Comparison of ENCODE assay signal across 24 mouse cellular contexts in genomic region chr7:49794304-49794703, GRCm38 (mm10). TPM values are rescaled to one million over a fixed set of nuclear protein-coding genes. Genes with fewer than 3 reads are reported as not detected.
DNase-seq lines count a peak whose midpoint lies in the region; ATAC-seq lines count a peak whose summit lies in the region.
"Had no signal": no experiment of that assay in that cellular context is flagged by ENCODE, and none has a peak within 500 bp of the region (broad histone marks: within the 10 kb centered on the region; RNA-seq: fewer than 3 reads in every experiment).

No protein-coding gene starts in this region.

- no peaks in the 10 kb centered on the region for H3K27me3 ChIP-seq in heart, embryonic 12.5 days (replicated peaks)
- no peaks in the 10 kb centered on the region for H3K27me3 ChIP-seq in midbrain, embryonic 15.5 days (replicated peaks)
- no peaks in the 10 kb centered on the region for H3K27me3 ChIP-seq in limb, embryonic 10.5 days (ENCODE audit: low read depth, poor library complexity, severe bottlenecking)
- H3K27me3 ChIP-seq: CH12.LX; embryonic facial prominence, embryonic 12.5 days; forebrain, embryonic 13.5 days; forebrain, embryonic 15.5 days had no signal

- no peak overlapping the region for H3K4me2 ChIP-seq in heart, embryonic 12.5 days
- H3K4me2 ChIP-seq in midbrain, embryonic 15.5 days = no peak overlapping the region
- H3K4me2 ChIP-seq: embryonic facial prominence, embryonic 12.5 days; forebrain, embryonic 13.5 days; forebrain, embryonic 15.5 days had no signal

- H3K27ac ChIP-seq in heart, embryonic 12.5 days (ENCODE audit: poor library complexity, severe bottlenecking) = no peak overlapping the region
- no peak overlapping the region for H3K27ac ChIP-seq in midbrain, embryonic 15.5 days
- H3K27ac ChIP-seq in limb, embryonic 10.5 days = no peak overlapping the region
- H3K27ac ChIP-seq: embryonic facial prominence, embryonic 10.5 days; embryonic facial prominence, embryonic 12.5 days; forebrain, embryonic 13.5 days; forebrain, embryonic 15.5 days had no signal

- no peak overlapping the region for H3K9ac ChIP-seq in heart, embryonic 12.5 days
- no peak overlapping the region for H3K9ac ChIP-seq in midbrain, embryonic 15.5 days
- H3K9ac ChIP-seq: embryonic facial prominence, embryonic 12.5 days; forebrain, embryonic 13.5 days; forebrain, embryonic 15.5 days; forebrain, postnatal 0 days had no signal

- no peak for ATAC-seq in heart, embryonic 12.5 days (ENCODE audit: insufficient number of reproducible peaks, low FRiP score)
- ATAC-seq in granulocyte monocyte progenitor cell, adult 5-6 weeks (replicated peaks; ENCODE audit: poor library complexity, severe bottlenecking) = peak; percentile 83
- ATAC-seq in megakaryocyte progenitor cell, adult 5-6 weeks (replicated peaks; ENCODE audit: poor library complexity) = peak; percentile 61
- no peak for ATAC-seq in midbrain, embryonic 15.5 days (replicated peaks)
- ATAC-seq: CD4-positive, CD25-positive, alpha-beta regulatory T cell, adult 4 months; forebrain, embryonic 13.5 days; forebrain, embryonic 15.5 days; forebrain, postnatal 0 days had no signal

- no peak overlapping the region for H3K4me3 ChIP-seq in heart, embryonic 12.5 days
- H3K4me3 ChIP-seq in midbrain, embryonic 15.5 days = no peak overlapping the region
- H3K4me3 ChIP-seq in limb, embryonic 10.5 days = no peak overlapping the region
- H3K4me3 ChIP-seq: embryonic facial prominence, embryonic 10.5 days; embryonic facial prominence, embryonic 12.5 days; forebrain, embryonic 13.5 days; forebrain, embryonic 15.5 days had no signal

- no peaks in the 10 kb centered on the region for H3K4me1 ChIP-seq in heart, embryonic 12.5 days (replicated peaks)
- no peaks in the 10 kb centered on the region for H3K4me1 ChIP-seq in midbrain, embryonic 15.5 days
- H3K4me1 ChIP-seq in limb, embryonic 10.5 days = no peaks in the 10 kb centered on the region
- H3K4me1 ChIP-seq: embryonic facial prominence, embryonic 10.5 days; embryonic facial prominence, embryonic 12.5 days; forebrain, embryonic 13.5 days; forebrain, embryonic 15.5 days had no signal

- no peaks in the 10 kb centered on the region for H3K9me3 ChIP-seq in heart, embryonic 12.5 days (replicated peaks)
- no peaks in the 10 kb centered on the region for H3K9me3 ChIP-seq in midbrain, embryonic 15.5 days
- no peaks in the 10 kb centered on the region for H3K9me3 ChIP-seq in limb, embryonic 10.5 days (replicated peaks)
- H3K9me3 ChIP-seq: embryonic facial prominence, embryonic 10.5 days; embryonic facial prominence, embryonic 12.5 days; forebrain, embryonic 13.5 days; forebrain, embryonic 15.5 days; G1E had no signal

- peak; percentile 16 for DNase-seq in heart, adult 11 months
- DNase-seq in adrenal gland, postnatal 10 days = no peak
- no peak for DNase-seq in limb, embryonic 10.5 days (ENCODE audit: low spot score)
- DNase-seq: adrenal gland, adult 2 months; adrenal gland, postnatal 14 days; adrenal gland, postnatal 36 days; B cell, adult 2 months; cerebellum, adult 11-12 months; cerebellum, adult 2 months; cerebellum, adult 9-10 months; cerebellum, postnatal 10 days; cerebellum, postnatal 25 days; forebrain, postnatal 0 days had no signal

- WGBS in heart, embryonic 12.5 days = 85% methylated on average over 2 of the region's 2 CpGs
- 92% methylated on average over 2 of the region's 2 CpGs for WGBS in midbrain, embryonic 15.5 days
- 88% methylated on average over 2 of the region's 2 CpGs for WGBS in limb, embryonic 10.5 days

- peaks cover 64% of the 10 kb centered on the region for H3K36me3 ChIP-seq in heart, embryonic 12.5 days
- peaks cover 16% of the 10 kb centered on the region for H3K36me3 ChIP-seq in midbrain, embryonic 15.5 days (replicated peaks)
- H3K36me3 ChIP-seq in limb, embryonic 10.5 days = peaks cover 73% of the 10 kb centered on the region

RNA-seq across cellular contexts. Expression of gene Prmt3, which starts 16.2 kb away (rescaled TPM):
- 53.8 and 59.1 TPM in 2 replicates for polyA plus RNA-seq in heart, embryonic 12.5 days (2016; fragmentation: Nextera tagmentation; extraction: Ambion mirVana)
- 67.7 and 79.0 TPM in 2 replicates for total RNA-seq in granulocyte monocyte progenitor cell, adult 5-6 weeks (2014; fragmentation: Nextera tagmentation)
- 56.3 and 57.4 TPM in 2 replicates for total RNA-seq in granulocyte monocyte progenitor cell, adult 5-6 weeks (2017)
- total RNA-seq in megakaryocyte progenitor cell, adult 5-6 weeks (2015) = 55.0 and 73.0 TPM in 2 replicates
- 51.5 and 53.0 TPM in 2 replicates for total RNA-seq in megakaryocyte progenitor cell, adult 5-6 weeks (2017)
- 10 to 100 TPM; 23.2 to 26.7 TPM for total RNA-seq in adrenal gland, postnatal 10 days (2021)
- polyA plus RNA-seq in midbrain, embryonic 15.5 days (2015; fragmentation: Nextera tagmentation; extraction: Ambion mirVana) = 46.9 and 48.3 TPM in 2 replicates
- polyA plus RNA-seq in limb, embryonic 10.5 days (2016; fragmentation: Nextera tagmentation; extraction: Ambion mirVana) = 61.2 and 67.7 TPM in 2 replicates

RNA-seq across cellular contexts. Expression of gene Htatip2, which starts 35.4 kb away (rescaled TPM):
- 18.4 and 19.5 TPM in 2 replicates for polyA plus RNA-seq in heart, embryonic 12.5 days (2016; fragmentation: Nextera tagmentation; extraction: Ambion mirVana)
- 19.9 and 23.1 TPM in 2 replicates for total RNA-seq in granulocyte monocyte progenitor cell, adult 5-6 weeks (2014; fragmentation: Nextera tagmentation)
- total RNA-seq in granulocyte monocyte progenitor cell, adult 5-6 weeks (2017) = 12.7 and 14.2 TPM in 2 replicates
- total RNA-seq in megakaryocyte progenitor cell, adult 5-6 weeks (2015) = 16.0 and 18.4 TPM in 2 replicates
- total RNA-seq in megakaryocyte progenitor cell, adult 5-6 weeks (2017) = 13.4 and 13.7 TPM in 2 replicates
- total RNA-seq in adrenal gland, postnatal 10 days (2021) = 10 to 100 TPM; 16.1 to 17.7 TPM
- 3.0 and 3.5 TPM in 2 replicates for polyA plus RNA-seq in midbrain, embryonic 15.5 days (2015; fragmentation: Nextera tagmentation; extraction: Ambion mirVana)
- polyA plus RNA-seq in limb, embryonic 10.5 days (2016; fragmentation: Nextera tagmentation; extraction: Ambion mirVana) = 2.7 and 4.1 TPM in 2 replicates
- total RNA-seq: CH12.LX had no signal

Comparison
In these comparisons a context has a peak if more than half of its experiments do, and no peak if none do; other contexts are left out.
1. ATAC-seq: peak in granulocyte monocyte progenitor cell, adult 5-6 weeks (single experiment) and megakaryocyte progenitor cell, adult 5-6 weeks (single experiment); none in heart, embryonic 12.5 days (single experiment) and midbrain, embryonic 15.5 days (single experiment).